Mouse (Mus musculus) C2C12 (cell line): Measurements from ENCODE around the gene Extl2. TPM values are rescaled to one million over a fixed set of nuclear protein-coding genes. Genes with fewer than 3 reads are reported as not detected.

ENCODE experiments used
- H3K27me3 ChIP-seq: one replicate; pipeline ENCODE4 v1.6.1; 2011; ENCODE audit not compliant: control insufficient read depth, insufficient read depth, insufficient read length
- H3K36me3 ChIP-seq: one replicate; pipeline ENCODE4 v1.6.1; 2011; ENCODE audit not compliant: control insufficient read depth, insufficient read depth
- H3K4me3 ChIP-seq: one replicate; pipeline ENCODE4 v1.5.1; 2011; ENCODE audit warnings: mild to moderate bottlenecking, control low read depth; ENCODE audit not compliant: poor library complexity, insufficient read depth, severe bottlenecking
- H3K79me2 ChIP-seq: one replicate; pipeline ENCODE4 v1.6.1; 2011; ENCODE audit not compliant: control insufficient read depth, insufficient read depth
- H3K79me3 ChIP-seq: one replicate; pipeline ENCODE4 v1.6.1; 2011; ENCODE audit warnings: low read depth, control low read depth
- H3ac ChIP-seq: one replicate; pipeline ENCODE3; 2011; ENCODE audit warnings: low read depth; ENCODE audit not compliant: control insufficient read depth, insufficient read length
- CEBPB ChIP-seq: IDR thresholded peaks from one replicate; pipeline ENCODE4 v1.6.1; 2011; ENCODE audit warnings: low read depth, mild to moderate bottlenecking, control low read depth, moderate library complexity
- CTCF ChIP-seq: IDR thresholded peaks from one replicate; pipeline ENCODE4 v1.5.1; 2011; ENCODE audit not compliant: control insufficient read depth, insufficient read depth, insufficient read length
- FOSL1 ChIP-seq: IDR thresholded peaks from one replicate; pipeline ENCODE4 v1.8.0; 2011; ENCODE audit warnings: mild to moderate bottlenecking, low read length; ENCODE audit not compliant: poor library complexity, insufficient read depth, severe bottlenecking
- MAX ChIP-seq: IDR thresholded peaks from one replicate; pipeline ENCODE4 v1.6.1; 2011; ENCODE audit warnings: mild to moderate bottlenecking, control low read depth
- MYOD1 ChIP-seq: IDR thresholded peaks from one replicate; pipeline ENCODE4 v1.6.1; 2011; ENCODE audit warnings: low read depth; ENCODE audit not compliant: control insufficient read depth, insufficient read length
- MYOG ChIP-seq: IDR thresholded peaks from one replicate; pipeline ENCODE4 v1.6.1; 2011; ENCODE audit not compliant: control insufficient read depth, insufficient read length; ENCODE audit errors: extremely low read depth
- USF1 ChIP-seq: IDR thresholded peaks from one replicate; pipeline ENCODE4 v1.6.1; 2011; ENCODE audit warnings: low read depth, mild to moderate bottlenecking, control low read depth, moderate library complexity
- polyA plus RNA-seq: library from polyadenylated mRNA; unstranded; fragments of >200 nt; fragmentation: generic; extraction: Trizol; gene quantifications from one replicate; pipeline ENCODE4 v1.2.1, GENCODE M21; 2012; ENCODE audit warnings: missing spikeins

The Extl2 gene
- polyA plus RNA-seq, 1 experiment: 8.4 TPM

- TF ChIP-seq MAX (no peak), USF1 (no peak), MYOG (no peak), CTCF (no peak), CEBPB (no peak), FOSL1 (no peak), MYOD1 (no peak)
Measured at GRCm38 (mm10) chr3:115996929-115997328, 10.3 kb upstream of the Extl2 start.

GRCm38 (mm10) chr3:116006284-116006977 is 831 bp upstream of the Extl2 start:
- TF ChIP-seq CTCF (no peak), MYOG (no peak), FOSL1 (no peak), USF1 (no peak), MYOD1 (no peak), CEBPB (no peak), MAX (no peak)
- peak overlapping the region; percentile 95 for H3ac ChIP-seq
- H3K36me3 ChIP-seq: peaks cover 27% of the 10 kb centered on the region
- H3K27me3 ChIP-seq: no peaks in the 10 kb centered on the region
- H3K79me2 ChIP-seq: peaks cover 38% of the 10 kb centered on the region
- H3K4me3 ChIP-seq: peak overlapping the region; percentile 75
- H3K79me3 ChIP-seq: peaks cover 32% of the 10 kb centered on the region

More at GRCm38 (mm10) chr3:115996929-115997328, 10.3 kb upstream of the Extl2 start:
- Histone ChIP-seq H3K79me2 (peaks cover 48% of the 10 kb centered on the region), H3K79me3 (peaks cover 12% of the 10 kb centered on the region), H3ac (no peak overlapping the region), H3K27me3 (no peaks in the 10 kb centered on the region), H3K36me3 (peaks cover 28% of the 10 kb centered on the region), H3K4me3 (no peak overlapping the region)

GRCm38 (mm10) chr3:116007941-116008440 is 729 bp downstream of the Extl2 start:
- H3ac ChIP-seq: peak overlapping the region; percentile 71

GRCm38 (mm10) chr3:116009622-116010344 is 2.5 kb downstream of the Extl2 start:
- no peak for TF ChIP-seq USF1
- no peak for TF ChIP-seq MYOD1
- TF ChIP-seq FOSL1: no peak
- TF ChIP-seq CEBPB: no peak
- TF ChIP-seq MAX: no peak
- TF ChIP-seq CTCF: no peak
- no peak for TF ChIP-seq MYOG
- Histone ChIP-seq H3K4me3 (no peak overlapping the region), H3K79me3 (peaks cover 21% of the 10 kb centered on the region), H3K36me3 (peaks cover 12% of the 10 kb centered on the region), H3K27me3 (no peaks in the 10 kb centered on the region), H3K79me2 (peaks cover 22% of the 10 kb centered on the region), H3ac (no peak overlapping the region)

More at GRCm38 (mm10) chr3:116007941-116008440, 729 bp downstream of the Extl2 start:
- Histone ChIP-seq H3K79me2 (peaks cover 38% of the 10 kb centered on the region), H3K27me3 (no peaks in the 10 kb centered on the region), H3K36me3 (peaks cover 26% of the 10 kb centered on the region), H3K4me3 (peak overlapping the region; percentile 75), H3K79me3 (peaks cover 31% of the 10 kb centered on the region)
- TF ChIP-seq CEBPB (no peak), USF1 (peak; percentile 84)

GRCm38 (mm10) chr3:116014901-116015300 is 7.6 kb downstream of the Extl2 start:
- TF ChIP-seq MAX (no peak), CEBPB (no peak), MYOD1 (no peak), CTCF (no peak), FOSL1 (no peak), USF1 (no peak), MYOG (no peak)
- no peaks in the 10 kb centered on the region for H3K36me3 ChIP-seq
- no peaks in the 10 kb centered on the region for H3K79me2 ChIP-seq
- no peaks in the 10 kb centered on the region for H3K27me3 ChIP-seq
- H3ac ChIP-seq: no peak overlapping the region
- H3K79me3 ChIP-seq: no peaks in the 10 kb centered on the region
- no peak overlapping the region for H3K4me3 ChIP-seq

GRCm38 (mm10) chr3:116016116-116016515 is 8.9 kb downstream of the Extl2 start:
- H3K4me3 ChIP-seq: no peak overlapping the region
- no peaks in the 10 kb centered on the region for H3K27me3 ChIP-seq
- H3K36me3 ChIP-seq: no peaks in the 10 kb centered on the region
- H3K79me2 ChIP-seq: no peaks in the 10 kb centered on the region
- no peak overlapping the region for H3ac ChIP-seq
- no peak for TF ChIP-seq CEBPB
- no peaks in the 10 kb centered on the region for H3K79me3 ChIP-seq
